Mouse (Mus musculus) erythroblast, embryonic 14.5 days (primary cell): ENCODE measurements around the gene Rbfox2. TPM values are rescaled to one million over a fixed set of nuclear protein-coding genes. Genes with fewer than 3 reads are reported as not detected.

Experiments used
- H3K27me3 ChIP-seq: 2 replicates; pipeline ENCODE4 v1.6.1; 2012; ENCODE audit warnings: inconsistent platforms; ENCODE audit not compliant: control insufficient read depth
- H3K36me3 ChIP-seq: 2 replicates; pipeline ENCODE4 v1.6.1; 2012; ENCODE audit warnings: mild to moderate bottlenecking, inconsistent platforms; ENCODE audit not compliant: control insufficient read depth
- H3K4me1 ChIP-seq: 2 replicates; pipeline ENCODE4 v1.6.1; 2012; ENCODE audit warnings: inconsistent platforms; ENCODE audit not compliant: control insufficient read depth
- H3K4me3 ChIP-seq: replicated peaks from 2 replicates; pipeline ENCODE3; 2012; ENCODE audit warnings: moderate library complexity, mild to moderate bottlenecking, inconsistent platforms
- H3K9me3 ChIP-seq: 2 replicates; pipeline ENCODE4 v1.6.1; 2012; ENCODE audit warnings: low read length, inconsistent platforms, mixed read lengths; ENCODE audit not compliant: control insufficient read depth
- GATA1 ChIP-seq: IDR thresholded peaks from 2 replicates; pipeline ENCODE4 v1.6.1; 2012; ENCODE audit warnings: low read length, inconsistent platforms, mixed read lengths
- TAL1 ChIP-seq: IDR thresholded peaks from 3 replicates; pipeline ENCODE4 v1.6.1; 2012; ENCODE audit warnings: low read length, inconsistent platforms, mixed read lengths
- polyA plus RNA-seq: library from polyadenylated mRNA; stranded (reverse); fragments of >175 nt; gene quantifications from 2 replicates; pipeline ENCODE4 v1.2.3, GENCODE M21; 2012

Rbfox2 gene
- polyA plus RNA-seq, 1 experiment: not detected

GRCm38 (mm10) chr15:77142352-77142751 is 164.5 kb downstream of the Rbfox2 start:
- Histone ChIP-seq H3K4me1 (no peaks in the 10 kb centered on the region), H3K4me3 (no peak overlapping the region), H3K27me3 (no peaks in the 10 kb centered on the region), H3K9me3 (no peaks in the 10 kb centered on the region), H3K36me3 (no peaks in the 10 kb centered on the region)
- TF ChIP-seq TAL1 (no peak), GATA1 (no peak)

- H3K9me3 ChIP-seq: no peaks in the 10 kb centered on the region
- TF ChIP-seq TAL1: no peak
- TF ChIP-seq GATA1: no peak
- no peaks in the 10 kb centered on the region for H3K4me1 ChIP-seq
- no peaks in the 10 kb centered on the region for H3K36me3 ChIP-seq
- H3K27me3 ChIP-seq: no peaks in the 10 kb centered on the region
- no peak overlapping the region for H3K4me3 ChIP-seq
Measured at GRCm38 (mm10) chr15:77141711-77142110, 165.1 kb downstream of the Rbfox2 start.

GRCm38 (mm10) chr15:77138282-77138681 is 168.5 kb downstream of the Rbfox2 start:
- TF ChIP-seq GATA1: no peak
- TF ChIP-seq TAL1: no peak
- Histone ChIP-seq H3K27me3 (no peaks in the 10 kb centered on the region), H3K36me3 (no peaks in the 10 kb centered on the region; the same call in 1 of the 2 replicates)

GRCm38 (mm10) chr15:77134483-77134882 is 172.3 kb downstream of the Rbfox2 start:
- Histone ChIP-seq H3K27me3 (no peaks in the 10 kb centered on the region), H3K4me3 (no peak overlapping the region), H3K4me1 (no peaks in the 10 kb centered on the region), H3K36me3 (peaks cover 4% of the 10 kb centered on the region; the same call in 1 of the 2 replicates), H3K9me3 (peaks cover 3% of the 10 kb centered on the region)
- TF ChIP-seq GATA1: no peak
- no peak for TF ChIP-seq TAL1

More at GRCm38 (mm10) chr15:77138282-77138681, 168.5 kb downstream of the Rbfox2 start:
- no peaks in the 10 kb centered on the region for H3K4me1 ChIP-seq
- H3K9me3 ChIP-seq: peaks cover 3% of the 10 kb centered on the region
- H3K4me3 ChIP-seq: no peak overlapping the region

- H3K4me3 ChIP-seq: no peak overlapping the region
- TF ChIP-seq TAL1 (no peak), GATA1 (no peak)
- H3K27me3 ChIP-seq: no peaks in the 10 kb centered on the region
- H3K4me1 ChIP-seq: no peaks in the 10 kb centered on the region
- H3K9me3 ChIP-seq: no peaks in the 10 kb centered on the region
- peaks cover 4% of the 10 kb centered on the region; the same call in 1 of the 2 replicates for H3K36me3 ChIP-seq
Measured at GRCm38 (mm10) chr15:77129154-77129553, 177.7 kb downstream of the Rbfox2 start.

GRCm38 (mm10) chr15:77127737-77128136 is 179.1 kb downstream of the Rbfox2 start:
- TF ChIP-seq TAL1 (no peak), GATA1 (no peak)
- Histone ChIP-seq H3K36me3 (peaks cover 4% of the 10 kb centered on the region; the same call in 1 of the 2 replicates), H3K4me1 (no peaks in the 10 kb centered on the region; the same call in 1 of the 2 replicates), H3K4me3 (no peak overlapping the region), H3K27me3 (no peaks in the 10 kb centered on the region), H3K9me3 (no peaks in the 10 kb centered on the region)

GRCm38 (mm10) chr15:77126674-77127073 is 180.1 kb downstream of the Rbfox2 start:
- H3K4me1 ChIP-seq: no peaks in the 10 kb centered on the region; the same call in 1 of the 2 replicates
- H3K4me3 ChIP-seq: no peak overlapping the region
- TF ChIP-seq GATA1 (no peak), TAL1 (no peak)
- no peaks in the 10 kb centered on the region; the same call in 1 of the 2 replicates for H3K36me3 ChIP-seq
- H3K9me3 ChIP-seq: no peaks in the 10 kb centered on the region
- no peaks in the 10 kb centered on the region for H3K27me3 ChIP-seq

- Histone ChIP-seq H3K4me3 (no peak overlapping the region), H3K9me3 (no peaks in the 10 kb centered on the region), H3K4me1 (no peaks in the 10 kb centered on the region; the same call in 1 of the 2 replicates), H3K27me3 (no peaks in the 10 kb centered on the region), H3K36me3 (no peaks in the 10 kb centered on the region; the same call in 1 of the 2 replicates)
- no peak for TF ChIP-seq GATA1
- no peak for TF ChIP-seq TAL1
Measured at GRCm38 (mm10) chr15:77124372-77125117, 182.3 kb downstream of the Rbfox2 start.

GRCm38 (mm10) chr15:77122824-77123223 is 184.0 kb downstream of the Rbfox2 start:
- Histone ChIP-seq H3K4me1 (no peaks in the 10 kb centered on the region; the same call in 1 of the 2 replicates), H3K27me3 (no peaks in the 10 kb centered on the region), H3K36me3 (no peaks in the 10 kb centered on the region), H3K4me3 (no peak overlapping the region), H3K9me3 (no peaks in the 10 kb centered on the region)
- TF ChIP-seq GATA1 (no peak), TAL1 (no peak)
